Mouse (Mus musculus): ENCODE data around the gene Kmt5c. TPM values are rescaled to one million over a fixed set of nuclear protein-coding genes. Genes with fewer than 3 reads are reported as not detected.

The Kmt5c gene
- 84.0 and 84.7 TPM in 2 replicates for polyA plus RNA-seq (2015; fragmentation: Nextera tagmentation; extraction: Ambion mirVana)

DNA sequence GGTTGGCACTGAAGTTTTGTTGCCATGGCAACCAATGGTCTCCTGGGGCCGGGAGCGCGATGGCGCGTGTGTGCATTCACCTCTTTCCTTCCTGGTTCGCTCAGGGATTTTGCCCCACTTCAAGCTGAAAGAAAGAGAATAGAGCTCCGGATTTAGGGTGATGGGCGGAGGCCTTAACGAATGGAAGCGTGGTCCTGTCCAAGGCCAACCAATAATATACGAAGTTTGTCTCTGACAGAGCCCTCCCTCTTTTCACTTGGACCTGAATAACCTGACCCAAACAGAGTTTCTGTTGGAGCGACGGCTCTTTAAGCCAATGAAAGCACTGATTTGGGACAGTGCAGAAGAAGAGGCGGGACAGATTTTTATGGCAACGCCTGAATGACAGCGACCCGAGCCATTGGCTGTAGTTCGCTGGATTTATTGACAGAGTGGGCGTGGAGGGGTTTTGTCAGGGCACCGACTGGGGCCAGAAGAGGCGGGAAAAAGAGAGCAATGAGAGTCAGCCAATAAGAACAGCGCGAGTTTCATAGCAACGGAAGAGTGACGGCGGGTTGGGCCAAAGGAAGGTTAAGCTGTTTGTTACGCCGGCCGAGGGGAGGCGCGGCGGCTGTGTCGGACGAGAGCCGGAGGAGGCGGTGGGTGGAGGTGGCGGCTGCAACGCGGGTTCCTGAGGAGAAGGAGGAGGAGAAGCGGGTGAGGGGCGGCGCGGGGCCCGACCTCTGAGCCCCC lies at the start of gene Kmt5c:
Kmt5c (plus strand) TSS at position 572 of the 732 bp plus-strand sequence.
- WGBS, result under 1% methylated on average over 42 of the region's 44 CpGs
- Histone ChIP-seq H3K9me3 (no peaks in the 10 kb centered on the region), H3K27me3 (no peaks in the 10 kb centered on the region), H3K4me2 (peak within 1 kb of the TSS; percentile 85), H3K4me3 (peak within 1 kb of the TSS; percentile 74), H3K27ac (replicated peaks) (peak within 1 kb of the TSS; percentile 95), H3K4me1 (replicated peaks) (peaks cover 40% of the 10 kb centered on the region), H3K9ac (peak within 1 kb of the TSS; percentile 92), H3K36me3 (peaks cover 22% of the 10 kb centered on the region)
- ATAC-seq (ENCODE audit: low read depth), result peak; percentile 98

DNA sequence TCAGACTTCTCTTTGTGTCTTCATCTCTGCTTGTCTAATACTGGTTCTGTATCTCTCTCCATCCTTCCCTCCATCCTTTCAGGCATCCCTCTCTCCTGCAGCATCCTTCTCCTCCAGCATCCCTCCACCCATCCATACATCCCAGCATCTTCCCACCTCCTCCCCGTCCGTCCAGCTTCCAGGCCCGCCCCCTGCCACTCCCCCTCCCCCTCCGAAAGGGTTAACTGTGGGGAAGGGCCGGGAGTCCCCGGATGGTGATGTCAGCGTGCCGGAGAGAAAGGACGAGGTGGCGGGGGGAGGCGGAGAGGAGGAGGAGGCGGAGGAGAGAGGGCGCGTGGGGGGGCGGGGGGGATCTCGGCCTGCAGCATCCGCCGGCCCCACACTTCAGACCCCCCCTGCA lies 49.5 kb upstream of the Kmt5c start, which contains the start of gene Brsk1:
Brsk1 (plus strand) TSS at position 218 of the 400 bp plus-strand sequence.
- H3K27me3 ChIP-seq, result no peaks in the 10 kb centered on the region
- WGBS, result under 1% methylated on average over 6 of the region's 18 CpGs
- H3K4me2 ChIP-seq, result peak within 1 kb of the TSS; percentile 76
- H3K4me1 ChIP-seq (replicated peaks), result peaks cover 31% of the 10 kb centered on the region
- H3K27ac ChIP-seq (replicated peaks), result peak within 1 kb of the TSS; percentile 94
- ATAC-seq (ENCODE audit: low read depth), result peak; percentile 87
- peaks cover 29% of the 10 kb centered on the region for H3K36me3 ChIP-seq
- peak within 1 kb of the TSS; percentile 91 for H3K4me3 ChIP-seq
- H3K9ac ChIP-seq, result peak within 1 kb of the TSS; percentile 100
- no peaks in the 10 kb centered on the region for H3K9me3 ChIP-seq

DNA sequence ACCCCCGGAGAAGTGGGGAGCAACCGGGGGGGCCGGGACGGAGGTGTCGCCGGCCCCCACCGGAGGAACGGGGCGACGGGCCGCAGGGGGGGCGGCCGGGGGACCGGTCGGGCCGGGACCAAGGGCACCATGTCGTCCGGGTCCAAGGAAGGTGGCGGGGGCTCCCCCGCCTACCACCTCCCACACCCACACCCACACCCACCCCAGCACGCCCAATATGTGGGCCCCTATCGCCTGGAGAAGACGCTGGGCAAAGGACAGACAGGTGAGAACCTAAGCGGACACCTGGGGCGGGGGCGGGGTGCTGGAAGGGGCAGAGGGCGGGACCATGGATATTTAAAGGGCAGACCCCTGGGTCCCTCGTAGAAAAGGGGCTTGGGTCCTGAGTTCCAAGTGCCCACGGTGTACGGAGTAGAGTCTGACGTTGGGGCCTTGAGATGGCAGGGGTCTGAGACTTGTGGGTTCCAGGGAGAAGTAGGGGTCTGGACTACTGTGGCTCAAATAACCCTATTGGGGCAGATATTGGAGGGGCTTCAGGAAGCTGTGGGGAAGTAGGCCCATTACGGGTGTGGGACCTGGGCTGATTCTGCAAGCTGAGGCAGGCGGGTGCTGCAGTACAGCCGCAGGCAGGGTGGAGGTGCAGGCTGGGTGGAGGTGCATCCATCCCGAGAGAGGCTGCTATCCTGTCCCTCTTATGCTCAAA lies 48.8 kb upstream of the Kmt5c start:
- Histone ChIP-seq H3K4me2 (peak overlapping the region; percentile 76), H3K4me1 (replicated peaks) (peaks cover 31% of the 10 kb centered on the region), H3K27me3 (no peaks in the 10 kb centered on the region), H3K27ac (replicated peaks) (peak overlapping the region; percentile 94), H3K36me3 (peaks cover 37% of the 10 kb centered on the region), H3K4me3 (peak overlapping the region; percentile 91), H3K9ac (peak overlapping the region; percentile 100), H3K9me3 (no peaks in the 10 kb centered on the region)
- peak; percentile 74 for ATAC-seq (ENCODE audit: low read depth)
- 4% methylated on average over 26 of the region's 35 CpGs for WGBS

DNA sequence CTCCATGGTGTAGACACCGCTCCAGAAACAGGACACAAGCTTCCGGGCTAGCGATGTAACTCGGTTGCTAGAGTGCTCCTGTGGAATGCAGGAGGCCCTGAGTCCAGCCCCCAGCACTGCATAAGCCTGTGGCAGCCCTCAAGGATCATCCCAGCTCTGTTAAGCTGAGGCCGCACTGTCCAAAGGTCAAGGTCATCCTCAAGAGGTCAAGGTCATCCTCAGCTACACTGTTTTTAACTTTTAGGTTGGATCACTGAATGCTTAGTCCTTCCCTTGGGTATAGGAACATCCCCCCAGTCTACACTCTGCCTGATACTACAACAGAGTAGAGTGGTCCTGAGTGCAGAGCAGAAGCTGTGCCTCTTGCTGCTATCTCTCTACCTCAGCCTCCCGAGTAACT lies 46.9 kb upstream of the Kmt5c start:
- Histone ChIP-seq H3K27me3 (no peaks in the 10 kb centered on the region), H3K4me1 (replicated peaks) (peaks cover 31% of the 10 kb centered on the region), H3K9ac (no peak overlapping the region), H3K27ac (replicated peaks) (no peak overlapping the region), H3K4me3 (no peak overlapping the region), H3K9me3 (no peaks in the 10 kb centered on the region), H3K36me3 (peaks cover 55% of the 10 kb centered on the region), H3K4me2 (no peak overlapping the region)
- 79% methylated on average over 6 of the region's 6 CpGs for WGBS
- ATAC-seq (ENCODE audit: low read depth), result no peak

DNA sequence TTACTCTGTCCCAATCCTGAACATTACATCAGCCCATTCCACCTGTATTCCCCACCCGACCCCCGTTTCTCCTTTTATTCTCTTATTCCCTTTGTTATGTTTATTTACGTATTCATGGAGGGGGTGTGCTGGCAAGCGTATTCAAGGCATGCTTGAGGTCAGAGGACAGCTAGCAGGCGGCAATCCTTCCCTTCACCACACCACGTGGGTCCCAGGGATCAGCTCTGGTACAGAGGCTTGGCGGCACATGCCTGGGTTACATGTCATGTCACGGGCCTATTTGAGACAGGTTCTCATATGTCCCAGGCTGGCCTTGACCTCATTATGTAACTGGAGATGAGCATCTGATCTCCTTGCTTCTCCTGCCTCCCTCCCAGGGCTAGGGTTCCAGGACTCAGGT lies 37.6 kb upstream of the Kmt5c start:
- 0 out of 2 replicates have a peak overlapping the region, but pooled peaks have one; percentile 9 for H3K27ac ChIP-seq (replicated peaks)
- no peak for ATAC-seq (ENCODE audit: low read depth)

DNA sequence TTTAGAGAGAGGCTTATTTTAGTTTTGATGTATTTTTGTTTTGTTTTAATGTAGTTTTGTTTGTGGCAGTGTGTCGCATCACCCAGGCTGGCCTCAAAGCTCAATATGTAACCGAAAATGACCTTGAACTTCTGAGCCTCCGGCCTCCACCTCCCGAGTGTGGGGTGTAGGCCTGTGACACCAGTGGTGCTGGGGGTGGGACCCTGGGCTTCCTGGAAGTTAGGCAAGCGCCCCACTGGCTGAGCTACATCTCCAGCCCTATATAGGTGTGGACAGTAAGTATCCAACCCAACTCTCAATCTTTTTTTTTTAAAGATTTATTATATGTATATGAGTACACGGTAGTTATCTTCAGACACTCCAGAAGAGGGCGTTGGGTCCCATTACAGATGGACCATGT lies 36.7 kb upstream of the Kmt5c start:
- H3K9ac ChIP-seq, result no peak overlapping the region
- H3K4me3 ChIP-seq, result no peak overlapping the region
- H3K9me3 ChIP-seq, result no peaks in the 10 kb centered on the region
- peaks cover 100% of the 10 kb centered on the region for H3K36me3 ChIP-seq
- no peak overlapping the region for H3K4me2 ChIP-seq
- H3K27ac ChIP-seq (replicated peaks), result no peak overlapping the region
- 96% methylated on average over 7 of the region's 7 CpGs for WGBS
- peaks cover 10% of the 10 kb centered on the region for H3K4me1 ChIP-seq (replicated peaks)
- H3K27me3 ChIP-seq, result no peaks in the 10 kb centered on the region
- ATAC-seq (ENCODE audit: low read depth), result no peak

More for the DNA sequence above, 37.6 kb upstream of the Kmt5c start:
- Histone ChIP-seq H3K36me3 (peaks cover 100% of the 10 kb centered on the region), H3K27me3 (no peaks in the 10 kb centered on the region), H3K4me2 (no peak overlapping the region), H3K9me3 (no peaks in the 10 kb centered on the region), H3K9ac (0 out of 2 replicates have a peak overlapping the region, but pooled peaks have one; percentile 2), H3K4me3 (no peak overlapping the region), H3K4me1 (replicated peaks) (peaks cover 10% of the 10 kb centered on the region)
- 52% methylated on average over 8 of the region's 8 CpGs for WGBS

DNA sequence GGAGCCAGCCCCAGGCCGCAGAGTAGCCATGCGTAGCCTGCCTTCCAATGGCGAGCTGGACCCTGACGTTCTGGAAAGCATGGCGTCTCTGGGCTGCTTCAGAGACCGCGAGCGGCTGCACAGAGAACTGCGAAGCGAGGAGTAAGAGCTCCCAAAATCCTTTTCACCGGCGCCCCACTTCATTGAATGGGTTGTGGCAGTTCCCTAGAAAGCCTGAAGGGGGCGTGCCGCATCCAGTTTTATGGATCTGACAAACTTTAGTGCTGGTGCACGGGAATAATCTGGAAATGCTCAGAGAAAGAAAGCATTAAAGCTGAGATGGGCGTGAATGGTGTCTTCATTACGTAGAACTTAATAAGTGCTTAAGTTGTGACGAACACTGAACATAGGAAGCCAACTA lies 34.8 kb upstream of the Kmt5c start:
- WGBS, result 37% methylated on average over 18 of the region's 18 CpGs
- ATAC-seq (ENCODE audit: low read depth), result no peak
- Histone ChIP-seq H3K4me2 (no peak overlapping the region), H3K36me3 (peaks cover 100% of the 10 kb centered on the region), H3K9me3 (no peaks in the 10 kb centered on the region), H3K4me3 (no peak overlapping the region), H3K4me1 (replicated peaks) (peaks cover 10% of the 10 kb centered on the region), H3K27me3 (no peaks in the 10 kb centered on the region), H3K9ac (no peak overlapping the region), H3K27ac (replicated peaks) (no peak overlapping the region)

DNA sequence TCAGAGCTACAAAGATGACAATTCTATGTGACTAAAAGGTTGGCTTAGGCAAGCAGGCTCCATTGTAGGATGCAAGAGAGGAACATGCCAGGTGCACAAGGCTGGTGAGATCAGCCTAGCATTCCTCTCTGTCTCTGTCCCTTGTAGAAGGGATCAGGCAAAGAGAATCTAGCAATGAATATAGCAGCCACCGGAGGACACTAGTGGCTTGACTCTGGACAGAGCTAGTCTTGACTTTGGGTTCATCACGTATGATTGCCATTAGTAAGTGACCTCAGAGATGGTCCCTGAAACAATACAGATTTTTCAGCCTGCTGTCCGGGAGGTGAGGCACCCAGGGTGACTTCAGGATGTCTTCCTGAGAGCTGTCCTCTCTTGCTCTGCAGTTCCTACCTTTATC lies 27.3 kb upstream of the Kmt5c start:
- no peaks in the 10 kb centered on the region for H3K9me3 ChIP-seq
- ATAC-seq (ENCODE audit: low read depth), result no peak
- no peaks in the 10 kb centered on the region for H3K27me3 ChIP-seq
- no peaks in the 10 kb centered on the region for H3K4me1 ChIP-seq (replicated peaks)
- 87% methylated on average over 3 of the region's 3 CpGs for WGBS
- H3K27ac ChIP-seq (replicated peaks), result no peak overlapping the region
- H3K36me3 ChIP-seq, result peaks cover 100% of the 10 kb centered on the region
- H3K9ac ChIP-seq, result no peak overlapping the region
- H3K4me2 ChIP-seq, result no peak overlapping the region
- no peak overlapping the region for H3K4me3 ChIP-seq

DNA sequence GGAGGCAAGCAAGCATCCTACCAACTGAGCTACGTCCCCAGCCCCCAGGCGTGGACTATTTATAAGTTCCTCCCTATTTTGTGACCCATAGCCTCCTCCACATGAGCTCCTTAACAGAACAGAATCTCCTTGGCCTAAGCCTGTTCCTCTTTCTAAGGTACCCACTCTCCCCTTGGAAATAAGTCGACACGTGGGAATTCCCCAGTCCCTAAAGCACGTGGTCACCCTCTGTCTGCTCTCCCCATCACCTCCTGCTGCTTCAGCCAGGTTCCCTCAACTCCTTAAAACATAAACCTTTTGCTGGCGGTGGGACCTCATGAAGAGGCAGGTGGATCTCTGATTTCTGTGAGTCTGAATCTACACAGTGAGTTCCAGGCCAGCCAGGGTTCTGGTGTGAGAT lies 23.0 kb upstream of the Kmt5c start:
- ATAC-seq (ENCODE audit: low read depth), result no peak
- 80% methylated on average over 6 of the region's 6 CpGs for WGBS
- no peaks in the 10 kb centered on the region for H3K4me1 ChIP-seq (replicated peaks)

DNA sequence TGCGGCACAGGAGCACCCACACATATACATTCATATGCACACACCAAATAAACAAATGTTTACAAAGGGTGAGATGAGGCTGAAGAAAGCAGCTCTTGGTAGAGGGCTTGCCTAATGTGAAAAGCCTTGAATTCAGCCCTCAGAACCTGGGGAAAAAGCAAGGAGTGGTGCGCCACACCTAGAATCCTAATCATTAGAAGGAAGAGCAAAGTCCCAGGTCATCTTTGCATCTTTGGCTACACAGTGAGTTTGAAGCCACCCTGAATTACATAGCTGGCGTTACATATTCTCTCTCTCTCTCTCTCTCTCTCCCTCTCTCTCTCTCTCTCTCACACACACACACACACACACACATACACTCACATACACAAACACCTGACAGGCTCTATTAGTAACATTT lies 20.6 kb upstream of the Kmt5c start:
- Histone ChIP-seq H3K27ac (replicated peaks) (no peak overlapping the region), H3K4me2 (no peak overlapping the region), H3K27me3 (no peaks in the 10 kb centered on the region), H3K4me1 (replicated peaks) (no peaks in the 10 kb centered on the region), H3K9ac (no peak overlapping the region), H3K4me3 (no peak overlapping the region), H3K9me3 (no peaks in the 10 kb centered on the region), H3K36me3 (peaks cover 40% of the 10 kb centered on the region)
- ATAC-seq (ENCODE audit: low read depth), result no peak
- 92% methylated on average over 3 of the region's 3 CpGs for WGBS

More for the DNA sequence above, 23.0 kb upstream of the Kmt5c start:
- Histone ChIP-seq H3K27ac (replicated peaks) (no peak overlapping the region), H3K9me3 (no peaks in the 10 kb centered on the region), H3K9ac (no peak overlapping the region), H3K4me2 (no peak overlapping the region), H3K27me3 (no peaks in the 10 kb centered on the region), H3K4me3 (no peak overlapping the region), H3K36me3 (peaks cover 63% of the 10 kb centered on the region)

DNA sequence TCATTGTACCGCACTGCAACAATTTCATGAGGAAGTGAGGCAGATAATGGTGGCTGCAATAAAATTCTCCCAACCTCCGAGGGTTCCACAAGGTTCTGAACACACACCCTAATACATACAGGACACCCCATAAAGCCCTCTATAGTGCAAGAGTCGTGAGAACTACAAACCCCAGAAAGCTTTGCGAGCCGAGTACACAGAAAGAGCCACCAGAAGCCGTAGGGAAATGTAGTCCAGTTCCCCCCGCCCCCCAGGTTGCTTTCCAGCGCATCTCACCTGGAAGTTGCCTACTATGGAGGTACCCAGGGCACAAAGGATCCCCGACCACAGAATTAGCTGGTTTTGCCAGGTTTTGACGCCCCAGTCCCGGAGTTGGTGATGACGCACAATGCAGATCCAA lies 16.4 kb upstream of the Kmt5c start:
- Histone ChIP-seq H3K36me3 (no peaks in the 10 kb centered on the region), H3K9ac (peak overlapping the region; percentile 42), H3K9me3 (no peaks in the 10 kb centered on the region), H3K4me1 (replicated peaks) (no peaks in the 10 kb centered on the region), H3K27ac (replicated peaks) (no peak overlapping the region), H3K4me2 (peak overlapping the region; percentile 54), H3K27me3 (no peaks in the 10 kb centered on the region), H3K4me3 (peak overlapping the region; percentile 28)
- 42% methylated on average over 12 of the region's 12 CpGs for WGBS
- peak; percentile 74; the same call in 1 of the 2 replicates for ATAC-seq (ENCODE audit: low read depth)

DNA sequence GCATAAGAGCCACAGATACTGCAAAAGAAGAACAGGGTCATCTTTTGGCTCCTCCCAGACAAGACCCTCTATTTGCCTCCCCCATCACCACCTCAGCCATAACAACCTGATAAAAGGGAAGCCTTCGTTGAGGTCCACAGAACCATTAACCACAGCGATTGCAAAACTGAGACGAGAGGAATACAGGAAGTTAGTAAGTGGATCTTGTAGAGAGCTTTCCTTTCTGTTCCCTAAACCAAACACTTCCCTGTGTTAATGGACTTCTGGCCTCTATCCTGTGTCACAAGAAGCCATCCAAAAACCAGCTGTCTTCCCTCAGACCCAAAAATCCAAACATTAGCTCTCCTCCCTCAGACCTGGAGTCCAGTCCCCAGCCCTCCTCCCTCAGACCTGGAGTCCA lies 15.6 kb upstream of the Kmt5c start:
- 84% methylated on average over 3 of the region's 3 CpGs for WGBS
- H3K27ac ChIP-seq (replicated peaks), result no peak overlapping the region
- no peaks in the 10 kb centered on the region for H3K36me3 ChIP-seq
- no peaks in the 10 kb centered on the region for H3K27me3 ChIP-seq
- H3K9ac ChIP-seq, result 0 out of 2 replicates have a peak overlapping the region, but pooled peaks have one; percentile 42
- H3K4me2 ChIP-seq, result no peak overlapping the region
- no peaks in the 10 kb centered on the region for H3K4me1 ChIP-seq (replicated peaks)
- no peak for ATAC-seq (ENCODE audit: low read depth)
- H3K4me3 ChIP-seq, result no peak overlapping the region
- H3K9me3 ChIP-seq, result no peaks in the 10 kb centered on the region

Data from neural tube, embryonic 13.5 days (tissue).